Mouse (Mus musculus) MEL (cell line): ENCODE data around the gene Tuba1a. TPM values are rescaled to one million over a fixed set of nuclear protein-coding genes. Genes with fewer than 3 reads are reported as not detected.

Source experiments
- DNase-seq: peaks from one replicate; pipeline ENCODE4 v3.0.0; 2011; ENCODE audit warnings: low read depth, low spot score
- H3K27ac ChIP-seq: 2 replicates; pipeline ENCODE4 v1.5.1; 2012; ENCODE audit warnings: low read depth, mild to moderate bottlenecking, control low read depth, low read length, moderate library complexity; ENCODE audit not compliant: control insufficient read depth
- H3K27me3 ChIP-seq, 2 experiments: fragments of 150-350 bp in 1 of 2; sonication (generic) in 1 of 2; 2 replicates each; pipeline ENCODE4 v1.6.1; 2012; ENCODE audit warnings: low read length in 2 of 2, mild to moderate bottlenecking in 2 of 2, improper control_type of control experiment in 1 of 2, moderate library complexity in 1 of 2; ENCODE audit not compliant: insufficient read depth in 2 of 2, control insufficient read depth in 1 of 2
- H3K36me3 ChIP-seq, 2 experiments: 2 replicates each; pipeline ENCODE4 v1.6.1; 2012 to 2014; ENCODE audit warnings: low read length in 2 of 2, improper control_type of control experiment in 1 of 2, inconsistent platforms in 1 of 2, mild to moderate bottlenecking in 1 of 2; ENCODE audit not compliant: insufficient read depth in 2 of 2, control insufficient read depth in 1 of 2
- H3K4me1 ChIP-seq, 2 experiments: fragments of 150-350 bp in 1 of 2; sonication (generic) in 1 of 2; 2 replicates each; pipeline ENCODE4 v1.6.1; 2012; ENCODE audit warnings: low read length in 2 of 2, improper control_type of control experiment in 1 of 2, mild to moderate bottlenecking in 1 of 2; ENCODE audit not compliant: insufficient read depth in 2 of 2, control insufficient read depth in 1 of 2
- H3K4me3 ChIP-seq, 2 experiments: fragments of 150-350 bp in 1 of 2; sonication (generic) in 1 of 2; 2 replicates each; pipeline ENCODE4 v1.5.1; 2012; ENCODE audit warnings: low read depth in 2 of 2, low read length in 2 of 2, mild to moderate bottlenecking in 2 of 2, moderate library complexity in 2 of 2, control low read depth in 1 of 2, improper control_type of control experiment in 1 of 2; ENCODE audit not compliant: control insufficient read depth in 1 of 2, insufficient read depth in 1 of 2
- H3K79me2 ChIP-seq: 2 replicates; pipeline ENCODE4 v1.6.1; 2012; ENCODE audit warnings: mild to moderate bottlenecking, low read length, moderate library complexity; ENCODE audit not compliant: control insufficient read depth, poor library complexity, insufficient read depth
- H3K9ac ChIP-seq: 2 replicates; pipeline ENCODE4 v1.6.1; 2012; ENCODE audit warnings: low read depth, mild to moderate bottlenecking, control low read depth, low read length, moderate library complexity; ENCODE audit not compliant: control insufficient read depth, poor library complexity, severe bottlenecking
- H3K9me3 ChIP-seq: fragments of 150-350 bp; sonication (generic); replicated peaks from 2 replicates; pipeline ENCODE4 v1.6.1; 2012; ENCODE audit warnings: mild to moderate bottlenecking, low read length, improper control_type of control experiment, moderate library complexity; ENCODE audit not compliant: insufficient read depth
- BHLHE40 ChIP-seq: IDR thresholded peaks from 2 replicates; pipeline ENCODE4 v1.6.1; 2012; ENCODE audit warnings: low read depth, mild to moderate bottlenecking, inconsistent platforms, low read length, improper control_type of control experiment, borderline replicate concordance
- E2F4 ChIP-seq: IDR thresholded peaks from 2 replicates; pipeline ENCODE4 v1.6.1; 2011; ENCODE audit warnings: low read depth, low read length, improper control_type of control experiment, borderline replicate concordance
- ELF1 ChIP-seq: IDR thresholded peaks from 2 replicates; pipeline ENCODE4 v1.6.1; 2014; ENCODE audit warnings: low read depth, mild to moderate bottlenecking, inconsistent platforms, low read length, improper control_type of control experiment, moderate library complexity
- EP300 ChIP-seq, 2 experiments: IDR thresholded peaks; 2 replicates each; pipeline ENCODE4 v1.6.1; 2011; ENCODE audit warnings: improper control_type of control experiment in 2 of 2, low read length in 2 of 2, low read depth in 1 of 2, mild to moderate bottlenecking in 1 of 2
- JUND ChIP-seq: IDR thresholded peaks from 2 replicates; pipeline ENCODE4 v1.6.1; 2011; ENCODE audit warnings: low read depth, mild to moderate bottlenecking, improper control_type of control experiment, low read length
- MAFK ChIP-seq: IDR thresholded peaks from 2 replicates; pipeline ENCODE4 v1.6.1; 2011; ENCODE audit warnings: low read depth, mild to moderate bottlenecking, low read length, improper control_type of control experiment, borderline replicate concordance
- MAZ ChIP-seq: IDR thresholded peaks from 2 replicates; pipeline ENCODE4 v1.6.1; 2012; ENCODE audit warnings: low read depth, mild to moderate bottlenecking, inconsistent platforms, low read length, improper control_type of control experiment
- MYB ChIP-seq: IDR thresholded peaks from 2 replicates; pipeline ENCODE4 v1.6.1; 2011; ENCODE audit warnings: mild to moderate bottlenecking, low read depth, low read length, improper control_type of control experiment
- MYC ChIP-seq: IDR thresholded peaks from 2 replicates; pipeline ENCODE4 v1.6.1; 2011; ENCODE audit warnings: low read depth, mild to moderate bottlenecking, low read length, improper control_type of control experiment, moderate library complexity
- NELFE ChIP-seq: IDR thresholded peaks from 2 replicates; pipeline ENCODE4 v1.6.1; 2011; ENCODE audit warnings: low read depth, low read length, improper control_type of control experiment
- NRF1 ChIP-seq: IDR thresholded peaks from 2 replicates; pipeline ENCODE4 v1.6.1; 2014; ENCODE audit warnings: low read depth, mild to moderate bottlenecking, inconsistent platforms, low read length, improper control_type of control experiment, moderate library complexity; ENCODE audit not compliant: poor library complexity, insufficient read depth, severe bottlenecking
- POLR2A ChIP-seq, 2 experiments: IDR thresholded peaks; 2 replicates each; pipeline ENCODE4 v1.6.1; 2011 to 2012; ENCODE audit warnings: low read length in 2 of 2, mild to moderate bottlenecking in 2 of 2, control low read depth in 1 of 2, improper control_type of control experiment in 1 of 2, low read depth in 1 of 2, moderate library complexity in 1 of 2; ENCODE audit not compliant: control insufficient read depth in 1 of 2, insufficient read depth in 1 of 2, poor library complexity in 1 of 2
- POLR2AphosphoS2 ChIP-seq: IDR thresholded peaks from 2 replicates; pipeline ENCODE4 v1.6.1; 2011; ENCODE audit warnings: low read length, improper control_type of control experiment
- POLR2AphosphoS5 ChIP-seq: IDR thresholded peaks from 2 replicates; pipeline ENCODE4 v1.6.1; 2012; ENCODE audit warnings: low read depth, borderline replicate concordance, mild to moderate bottlenecking, inconsistent platforms, low read length, moderate library complexity, mixed read lengths
- SIN3A ChIP-seq: IDR thresholded peaks from 2 replicates; pipeline ENCODE4 v1.6.1; 2012; ENCODE audit warnings: low read length, improper control_type of control experiment, inconsistent platforms
- SMC3 ChIP-seq: IDR thresholded peaks from 2 replicates; pipeline ENCODE4 v1.6.1; 2011; ENCODE audit warnings: low read depth, low read length, improper control_type of control experiment
- TAL1 ChIP-seq: IDR thresholded peaks from 2 replicates; pipeline ENCODE4 v1.6.1; 2012; ENCODE audit warnings: mild to moderate bottlenecking, inconsistent platforms, low read length, moderate library complexity, mixed read lengths
- TBP ChIP-seq: IDR thresholded peaks from 2 replicates; pipeline ENCODE4 v1.8.0; 2011; ENCODE audit warnings: low read depth, low read length, improper control_type of control experiment
- TCF12 ChIP-seq: IDR thresholded peaks from 2 replicates; pipeline ENCODE4 v1.6.1; 2014; ENCODE audit warnings: low read depth, mild to moderate bottlenecking, inconsistent platforms, low read length, improper control_type of control experiment, moderate library complexity
- UBTF ChIP-seq: IDR thresholded peaks from 2 replicates; pipeline ENCODE4 v1.6.1; 2012; ENCODE audit warnings: low read depth, mild to moderate bottlenecking, inconsistent platforms, low read length, improper control_type of control experiment, moderate library complexity, borderline replicate concordance; ENCODE audit not compliant: insufficient read depth
- USF2 ChIP-seq, 2 experiments: IDR thresholded peaks; 2 replicates each; pipeline ENCODE4 v1.6.1; 2011 to 2012; ENCODE audit warnings: improper control_type of control experiment in 2 of 2, low read length in 2 of 2, borderline replicate concordance in 1 of 2, inconsistent platforms in 1 of 2, low read depth in 1 of 2, mild to moderate bottlenecking in 1 of 2; ENCODE audit not compliant: insufficient read depth in 1 of 2
- ZC3H11A ChIP-seq: IDR thresholded peaks from 2 replicates; pipeline ENCODE4 v1.6.1; 2012; ENCODE audit warnings: low read depth, mild to moderate bottlenecking, inconsistent platforms, low read length, improper control_type of control experiment
- ZNF384 ChIP-seq: IDR thresholded peaks from 2 replicates; pipeline ENCODE4 v1.6.1; 2012; ENCODE audit warnings: low read depth, mild to moderate bottlenecking, inconsistent platforms, low read length, improper control_type of control experiment
- polyA plus RNA-seq, 2 experiments: library from polyadenylated mRNA; stranded (reverse) in 1 of 2; unstranded in 1 of 2; fragments of >175 nt in 1 of 2; fragments of >200 nt in 1 of 2; gene quantifications; 2 replicates each; pipeline versions ENCODE4 v1.2.1 to v1.2.4; 2012; ENCODE audit warnings: low replicate concordance in 2 of 2, low read depth in 1 of 2; ENCODE audit not compliant: insufficient read length in 2 of 2, insufficient read depth in 1 of 2, missing spikeins in 1 of 2
- total RNA-seq: library from RNA; depleted of rRNA; stranded (reverse); fragments of 300-350 nt; gene quantifications from 2 replicates; pipeline ENCODE4 v1.2.3, GENCODE M21; 2012

The Tuba1a gene
- total and polyA plus RNA-seq, 3 experiments = 83.6 to 112 TPM; not detected in 1

DNA sequence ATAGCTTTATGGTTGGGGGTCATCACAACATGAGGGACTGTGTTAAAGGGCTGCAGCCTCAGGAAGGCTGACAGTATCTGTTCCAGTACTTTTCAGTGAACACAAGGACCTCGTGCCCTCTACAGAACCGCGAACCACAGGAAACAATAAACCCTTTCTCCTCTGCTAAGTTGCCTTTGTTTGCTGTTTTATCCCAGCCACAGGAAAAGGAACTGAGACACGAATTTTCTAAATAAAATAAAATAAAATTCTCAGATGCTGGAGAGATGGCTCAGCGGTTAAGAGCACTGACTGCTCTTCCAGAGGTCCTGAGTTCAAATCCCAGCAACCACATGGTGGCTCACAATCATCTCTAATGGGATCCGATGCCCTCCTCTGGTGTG, 45.3 kb upstream of the Tuba1a start:
- no peaks in the 10 kb centered on the region for H3K9me3 ChIP-seq
- no peaks in the 10 kb centered on the region for H3K27me3 ChIP-seq
- peaks cover 8 to 20% of the 10 kb centered on the region in 2 experiments for H3K4me1 ChIP-seq
- DNase-seq = no peak
- H3K4me3 ChIP-seq = no peak overlapping the region
- peak overlapping the region; percentile 5; the same call in 1 of the 2 replicates for H3K9ac ChIP-seq
- H3K79me2 ChIP-seq = no peaks in the 10 kb centered on the region
- H3K27ac ChIP-seq = no peak overlapping the region
- H3K36me3 ChIP-seq = peaks cover 0 to 12% of the 10 kb centered on the region in 2 experiments; a peak in 2 of 4 replicates
- no peak for TF ChIP-seq NRF1
- no peak for TF ChIP-seq POLR2AphosphoS2
- TF ChIP-seq MYC = no peak
- TF ChIP-seq ZNF384 = no peak
- no peak for TF ChIP-seq POLR2AphosphoS5
- peak; percentile 60; the same call in 1 of the 2 replicates for TF ChIP-seq TBP

DNA sequence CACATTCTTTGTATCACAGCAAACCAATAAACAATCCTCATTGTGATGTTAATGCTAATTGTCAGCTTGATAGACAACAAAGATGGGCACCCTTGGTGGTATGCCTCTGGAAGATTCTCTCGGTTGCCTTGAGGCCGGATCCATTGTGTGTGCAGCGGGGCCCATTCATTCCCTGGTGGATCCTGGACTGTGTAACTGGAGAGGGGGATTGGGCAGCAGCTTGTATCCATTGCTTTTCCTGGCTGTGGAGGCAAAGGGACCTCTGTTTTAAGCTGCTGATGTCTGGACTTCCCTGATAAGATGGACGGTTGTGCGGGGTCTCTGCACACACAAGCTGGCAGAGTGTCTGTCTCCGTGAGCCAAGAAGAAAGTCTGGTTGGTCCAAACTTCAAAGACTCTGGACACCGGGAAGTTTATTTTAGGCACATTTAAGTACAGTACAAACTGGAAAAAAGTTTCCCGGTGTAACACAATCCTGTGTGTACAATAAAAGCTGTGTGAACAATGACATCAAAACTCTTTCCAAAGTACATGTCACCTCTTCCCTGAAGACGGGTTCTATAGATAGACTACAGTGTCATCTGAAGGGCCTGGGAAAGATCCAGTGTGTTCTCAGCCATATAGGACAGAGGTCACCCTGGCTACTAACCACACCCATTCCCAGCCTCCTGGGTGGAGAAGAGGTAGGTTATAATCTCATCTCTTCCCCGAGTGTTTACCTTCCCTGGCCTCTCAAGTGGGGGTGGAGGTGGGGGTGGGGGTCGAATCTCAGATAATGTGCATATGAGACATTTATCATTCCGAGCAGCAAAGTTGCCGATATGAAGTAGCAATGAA, 44.7 kb upstream of the Tuba1a start:
- Histone ChIP-seq H3K27ac (no peak overlapping the region), H3K79me2 (peaks cover 3% of the 10 kb centered on the region; the same call in 1 of the 2 replicates), H3K36me3 (peaks cover 0 to 12% of the 10 kb centered on the region in 2 experiments; a peak in 2 of 4 replicates), H3K4me3 (no peak overlapping the region), H3K9ac (peak overlapping the region; percentile 5; the same call in 1 of the 2 replicates), H3K4me1 (peaks cover 8 to 24% of the 10 kb centered on the region in 2 experiments), H3K27me3 (no peaks in the 10 kb centered on the region), H3K9me3 (no peaks in the 10 kb centered on the region)
- TF ChIP-seq TAL1 = peak; percentile 74
- TF ChIP-seq TCF12 = 0 out of 2 replicates have a peak, but pooled peaks have one; percentile 26
- no peak for TF ChIP-seq POLR2AphosphoS2
- TF ChIP-seq MYB = peak; percentile 25; the same call in 1 of the 2 replicates
- peak in 1 of 2 experiments; percentile 61; a peak in 3 of 4 replicates for TF ChIP-seq EP300 (IDR thresholded peaks at IDR 0.05; ENCODE audit: low read depth in 1 of 2, low read length in 2 of 2)
- no peak for TF ChIP-seq SIN3A
- TF ChIP-seq MAZ = 0 out of 2 replicates have a peak, but pooled peaks have one; percentile 40
- no peak for DNase-seq

DNA sequence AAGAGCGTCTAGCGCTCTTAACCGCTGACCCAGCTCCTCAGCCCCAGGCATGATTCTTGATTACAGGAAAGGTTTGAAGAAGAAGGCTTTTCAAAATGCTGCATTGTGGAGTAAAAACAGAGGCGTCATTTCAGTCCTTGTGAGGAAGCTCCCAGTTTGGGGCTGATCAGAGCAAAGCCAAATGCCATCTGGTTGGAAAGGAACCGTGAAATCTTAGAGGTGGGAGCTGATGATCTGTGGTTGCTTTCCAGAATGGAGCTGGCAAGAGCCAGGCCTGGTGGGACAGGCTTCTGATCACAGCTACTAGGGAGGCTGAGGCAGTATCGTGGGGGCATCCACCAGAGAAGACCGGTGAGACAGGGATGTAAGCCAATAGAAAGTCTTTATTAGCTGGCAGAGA, 43.3 kb upstream of the Tuba1a start:
- Histone ChIP-seq H3K9me3 (no peaks in the 10 kb centered on the region), H3K36me3 (peaks cover 0 to 17% of the 10 kb centered on the region in 2 experiments; a peak in 2 of 4 replicates), H3K27ac (no peak overlapping the region), H3K27me3 (no peaks in the 10 kb centered on the region), H3K4me1 (peaks cover 11 to 29% of the 10 kb centered on the region in 2 experiments), H3K79me2 (peaks cover 3% of the 10 kb centered on the region; the same call in 1 of the 2 replicates), H3K4me3 (no peak overlapping the region), H3K9ac (no peak overlapping the region)
- no peak for DNase-seq
- TF ChIP-seq TCF12 (no peak), USF2 (IDR thresholded peaks at IDR 0.05; ENCODE audit: borderline replicate concordance in 1 of 2, insufficient read depth in 1 of 2, low read depth in 1 of 2, low read length in 2 of 2) (no peak), POLR2A (IDR thresholded peaks at IDR 0.05; ENCODE audit: control insufficient read depth in 1 of 2, insufficient read depth in 1 of 2, low read depth in 1 of 2, low read length in 2 of 2, poor library complexity in 1 of 2) (no peak), ELF1 (no peak), MYB (no peak), ZC3H11A (no peak), POLR2AphosphoS5 (no peak), E2F4 (no peak), SMC3 (no peak), NELFE (no peak), MAFK (no peak), JUND (no peak), UBTF (no peak), BHLHE40 (no peak)
